Mouse (Mus musculus): ENCODE measurements around the gene Jade2.

- TF ChIP-seq POLR2A (IDR thresholded peaks at IDR 0.05; ENCODE audit: extremely low read depth, insufficient read depth, low read length) (no peak), CTCF (IDR thresholded peaks at IDR 0.05; ENCODE audit: extremely low read depth, insufficient read depth, low read length) (peak; percentile 74)
Measured at GRCm38 (mm10) chr11:51817756-51818155, 39.7 kb downstream of the Jade2 start.
